Mouse (Mus musculus): ENCODE measurements around the gene Eif2s3x. TPM values are rescaled to one million over a fixed set of nuclear protein-coding genes. Genes with fewer than 3 reads are reported as not detected.

Gene Eif2s3x
- total and polyA plus RNA-seq, 2 experiments from 2014 or later, result 68.4 to 233 TPM

DNA sequence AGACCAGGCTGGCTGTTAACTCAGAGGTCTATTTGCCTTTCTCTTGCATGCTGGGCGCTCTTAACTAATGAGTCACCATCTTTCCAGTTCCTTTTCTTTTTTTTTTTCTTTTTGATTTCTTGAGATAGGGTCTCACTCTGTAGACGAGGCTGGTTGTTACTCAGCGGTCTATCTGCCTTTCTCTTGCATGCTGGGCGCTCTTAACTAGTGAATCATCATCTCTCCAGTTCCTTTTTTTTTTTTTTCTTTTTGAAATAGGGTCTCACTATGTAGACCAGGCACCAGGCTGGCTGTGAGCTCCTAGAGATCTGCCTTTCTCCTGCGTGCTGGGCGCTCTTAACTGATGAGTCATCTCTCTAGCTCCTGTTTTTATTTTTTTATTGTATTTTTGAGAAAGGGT is 43.3 kb downstream of the Eif2s3x start:
- H3K27me3 ChIP-seq (ENCODE audit: insufficient read depth, low read length), result no peaks in the 10 kb centered on the region; the same call in 1 of the 2 replicates
- H3K9ac ChIP-seq, result no peak overlapping the region
- ATAC-seq (no peak), DNase-seq (no peak)
- no peak overlapping the region for H3K4me2 ChIP-seq (ENCODE audit: low read depth)
- H3K9me3 ChIP-seq (ENCODE audit: low read length), result no peaks in the 10 kb centered on the region
- no peak for TF ChIP-seq CTCF (IDR thresholded peaks at IDR 0.05; ENCODE audit: low read depth)
- H3K4me3 ChIP-seq (ENCODE audit: low read depth, low read length), result no peak overlapping the region
- H3K27ac ChIP-seq (ENCODE audit: low read depth, low read length), result no peak overlapping the region
- H3K36me3 ChIP-seq (ENCODE audit: insufficient read depth), result no peaks in the 10 kb centered on the region
- no peaks in the 10 kb centered on the region for H3K4me1 ChIP-seq (ENCODE audit: insufficient read depth)
- WGBS, result 82% methylated on average over 6 of the region's 6 CpGs

GRCm38 (mm10) chrX:94152251-94152830 is 60.3 kb downstream of the Eif2s3x start:
- 28% methylated on average over 11 of the region's 11 CpGs for WGBS
- H3K27ac ChIP-seq (ENCODE audit: low read depth, low read length), result no peak overlapping the region
- peaks cover 8% of the 10 kb centered on the region for H3K27me3 ChIP-seq (ENCODE audit: insufficient read depth, low read length)

GRCm38 (mm10) chrX:94150471-94150870 is 62.2 kb downstream of the Eif2s3x start:
- WGBS, result 80% methylated on average over 19 of the region's 19 CpGs
- H3K27me3 ChIP-seq (ENCODE audit: insufficient read depth, low read length), result peaks cover 8% of the 10 kb centered on the region
- DNase-seq, result no peak

More at GRCm38 (mm10) chrX:94152251-94152830, 60.3 kb downstream of the Eif2s3x start:
- DNase-seq (no peak), ATAC-seq (no peak)
- no peak for TF ChIP-seq CTCF (IDR thresholded peaks at IDR 0.05; ENCODE audit: low read depth)
- Histone ChIP-seq H3K9ac (no peak overlapping the region), H3K36me3 (ENCODE audit: insufficient read depth) (no peaks in the 10 kb centered on the region), H3K4me1 (ENCODE audit: insufficient read depth) (no peaks in the 10 kb centered on the region), H3K4me2 (ENCODE audit: low read depth) (no peak overlapping the region), H3K9me3 (ENCODE audit: low read length) (no peaks in the 10 kb centered on the region), H3K4me3 (ENCODE audit: low read depth, low read length) (no peak overlapping the region)

GRCm38 (mm10) chrX:94142004-94142771 is 70.5 kb downstream of the Eif2s3x start:
- 76% methylated on average over 7 of the region's 7 CpGs for WGBS
- H3K9ac ChIP-seq, result no peak overlapping the region
- H3K9me3 ChIP-seq (ENCODE audit: low read length), result no peaks in the 10 kb centered on the region
- no peaks in the 10 kb centered on the region; the same call in 1 of the 2 replicates for H3K27me3 ChIP-seq (ENCODE audit: insufficient read depth, low read length)
- no peaks in the 10 kb centered on the region for H3K4me1 ChIP-seq (ENCODE audit: insufficient read depth)
- no peak for TF ChIP-seq CTCF (IDR thresholded peaks at IDR 0.05; ENCODE audit: low read depth)
- H3K4me2 ChIP-seq (ENCODE audit: low read depth), result no peak overlapping the region
- H3K36me3 ChIP-seq (ENCODE audit: insufficient read depth), result no peaks in the 10 kb centered on the region
- H3K27ac ChIP-seq (ENCODE audit: low read depth, low read length), result no peak overlapping the region
- DNase-seq, result no peak
- no peak overlapping the region for H3K4me3 ChIP-seq (ENCODE audit: low read depth, low read length)
- no peak for ATAC-seq

More at GRCm38 (mm10) chrX:94150471-94150870, 62.2 kb downstream of the Eif2s3x start:
- Histone ChIP-seq H3K4me2 (ENCODE audit: low read depth) (no peak overlapping the region), H3K27ac (ENCODE audit: low read depth, low read length) (no peak overlapping the region), H3K36me3 (ENCODE audit: insufficient read depth) (no peaks in the 10 kb centered on the region), H3K4me1 (ENCODE audit: insufficient read depth) (no peaks in the 10 kb centered on the region), H3K9ac (no peak overlapping the region), H3K4me3 (ENCODE audit: low read depth, low read length) (no peak overlapping the region), H3K9me3 (ENCODE audit: low read length) (no peaks in the 10 kb centered on the region)
- no peak for ATAC-seq
- no peak for TF ChIP-seq CTCF (IDR thresholded peaks at IDR 0.05; ENCODE audit: low read depth)

- 96% methylated on average over 1 of the region's 1 CpGs for WGBS
- ATAC-seq, result no peak
These were observed 72.6 kb downstream of the Eif2s3x start for GRCm38 (mm10) chrX:94140080-94140479.

More at GRCm38 (mm10) chrX:94140080-94140479, 72.6 kb downstream of the Eif2s3x start:
- H3K4me3 ChIP-seq (ENCODE audit: low read depth, low read length), result no peak overlapping the region
- no peak overlapping the region for H3K27ac ChIP-seq (ENCODE audit: low read depth, low read length)
- no peak for TF ChIP-seq CTCF (IDR thresholded peaks at IDR 0.05; ENCODE audit: low read depth)
- no peak overlapping the region for H3K9ac ChIP-seq
- no peak for DNase-seq
- H3K36me3 ChIP-seq (ENCODE audit: insufficient read depth), result no peaks in the 10 kb centered on the region
- no peak overlapping the region for H3K4me2 ChIP-seq (ENCODE audit: low read depth)
- H3K4me1 ChIP-seq (ENCODE audit: insufficient read depth), result no peaks in the 10 kb centered on the region
- no peaks in the 10 kb centered on the region; the same call in 1 of the 2 replicates for H3K27me3 ChIP-seq (ENCODE audit: insufficient read depth, low read length)
- no peaks in the 10 kb centered on the region for H3K9me3 ChIP-seq (ENCODE audit: low read length)

Other genes with a start within 250 kb of the Eif2s3x start
- gene AU015836, start 244.2 kb downstream of the Eif2s3x start, total RNA-seq (2014; rRNA removed), result not detected in 2 replicates
- not detected in 2 replicates for gene AU015836, start 244.2 kb downstream of the Eif2s3x start, polyA plus RNA-seq (2015; fragmentation: Nextera tagmentation; extraction: Ambion mirVana)
- 27.3 and 41.9 TPM in 2 replicates for gene Zfx, start 89.2 kb downstream of the Eif2s3x start, total RNA-seq (2014; rRNA removed)
- gene Zfx, start 89.2 kb downstream of the Eif2s3x start, polyA plus RNA-seq (2015; fragmentation: Nextera tagmentation; extraction: Ambion mirVana), result 12.7 and 18.2 TPM in 2 replicates
- 14.8 and 20.5 TPM in 2 replicates for gene Klhl15, start 21.7 kb upstream of the Eif2s3x start, total RNA-seq (2014; rRNA removed)
- gene Klhl15, start 21.7 kb upstream of the Eif2s3x start, polyA plus RNA-seq (2015; fragmentation: Nextera tagmentation; extraction: Ambion mirVana), result 6.1 and 7.3 TPM in 2 replicates
- gene Fam90a1b, start 153.9 kb upstream of the Eif2s3x start, total RNA-seq (2014; rRNA removed), result 0.24 and 0.31 TPM in 2 replicates
- gene Fam90a1b, start 153.9 kb upstream of the Eif2s3x start, polyA plus RNA-seq (2015; fragmentation: Nextera tagmentation; extraction: Ambion mirVana), result 0.39 and 0.42 TPM in 2 replicates
- gene Apoo, start 154.3 kb upstream of the Eif2s3x start, total RNA-seq (2014; rRNA removed), result 69.9 and 76.6 TPM in 2 replicates
- gene Apoo, start 154.3 kb upstream of the Eif2s3x start, polyA plus RNA-seq (2015; fragmentation: Nextera tagmentation; extraction: Ambion mirVana), result 142 and 156 TPM in 2 replicates

Measured in forebrain, postnatal 0 days (tissue).